In genomic region chr1:136577890-136578663, GRCm38 (mm10) we compare ENCODE assay signal across 9 mouse cellular contexts. TPM values are rescaled to one million over a fixed set of nuclear protein-coding genes. Genes with fewer than 3 reads are reported as not detected.
A peak's percentile ranks its signal among the peaks of the same experiment; 100 is the strongest.
DNase-seq lines count a peak whose midpoint lies in the region; ATAC-seq and TF ChIP-seq lines count a peak whose summit lies in the region.
"Had no signal": no experiment of that assay in that cellular context is flagged by ENCODE, and none has a peak within 500 bp of the region (broad histone marks: within the 10 kb centered on the region; RNA-seq: fewer than 3 reads in every experiment).

No protein-coding gene starts in this region.

- H3K27ac ChIP-seq in kidney, embryonic 16.5 days (ENCODE audit: low read length) = 0 out of 2 replicates have a peak overlapping the region, but pooled peaks have one; percentile 37
- no peak overlapping the region for H3K27ac ChIP-seq in bone marrow, adult 2 months (ENCODE audit: control insufficient read depth, insufficient read depth, low read depth, low read length, poor library complexity)

- WGBS in kidney, embryonic 16.5 days = 19% methylated on average over 16 of the region's 16 CpGs
- 10% methylated on average over 16 of the region's 16 CpGs for WGBS in bone marrow, adult 2 months

- no peak for TF ChIP-seq POLR2A in bone marrow, adult 2 months (IDR thresholded peaks at IDR 0.05; ENCODE audit: borderline replicate concordance, control insufficient read depth, low read depth, low read length)

- H3K9ac ChIP-seq in kidney, embryonic 16.5 days (replicated peaks; ENCODE audit: low read length) = no peak overlapping the region

- no peaks in the 10 kb centered on the region for H3K27me3 ChIP-seq in kidney, embryonic 16.5 days (ENCODE audit: insufficient read depth, low read length)
- H3K27me3 ChIP-seq in megakaryocyte, embryonic 14.5 days (replicated peaks) = peaks cover 7% of the 10 kb centered on the region

- peak; percentile 94 for ATAC-seq in kidney, embryonic 16.5 days (ENCODE audit: low FRiP score, low TSS enrichment)
- peak; percentile 42 to 47; a peak in 2 of 4 replicates for ATAC-seq in hematopoietic stem cell, adult 5-6 weeks (replicated peaks in 1 of 2; ENCODE audit: insufficient read depth in 1 of 2, low FRiP score in 2 of 2, low TSS enrichment in 1 of 2, low read depth in 1 of 2, poor library complexity in 2 of 2, severe bottlenecking in 2 of 2)

- peak overlapping the region; percentile 1 for H3K4me2 ChIP-seq in kidney, embryonic 16.5 days (replicated peaks; ENCODE audit: low read depth, low read length)

- no peak for TF ChIP-seq CTCF in bone marrow, adult 2 months (IDR thresholded peaks at IDR 0.05; ENCODE audit: control insufficient read depth, insufficient read depth, low read length)

- H3K36me3 ChIP-seq in kidney, embryonic 16.5 days (ENCODE audit: insufficient read depth, low read length) = no peaks in the 10 kb centered on the region
- H3K36me3 ChIP-seq in megakaryocyte, embryonic 14.5 days (replicated peaks; ENCODE audit: low read length) = no peaks in the 10 kb centered on the region

- no peak overlapping the region for H3K4me3 ChIP-seq in kidney, embryonic 16.5 days (ENCODE audit: low read length)
- H3K4me3 ChIP-seq in bone marrow, adult 2 months (replicated peaks; ENCODE audit: control insufficient read depth, low read depth, low read length) = peak overlapping the region; percentile 0
- peak overlapping the region; percentile 87 for H3K4me3 ChIP-seq in megakaryocyte, embryonic 14.5 days (replicated peaks)

- no peaks in the 10 kb centered on the region for H3K9me3 ChIP-seq in kidney, embryonic 16.5 days (ENCODE audit: low read length)
- H3K9me3 ChIP-seq in megakaryocyte, embryonic 14.5 days = no peaks in the 10 kb centered on the region

- peaks cover 8% of the 10 kb centered on the region for H3K4me1 ChIP-seq in kidney, embryonic 16.5 days (ENCODE audit: insufficient read depth, low read length)
- H3K4me1 ChIP-seq in bone marrow, adult 2 months (ENCODE audit: control insufficient read depth, insufficient read depth, low read length) = peaks cover 4% of the 10 kb centered on the region
- peaks cover 15% of the 10 kb centered on the region for H3K4me1 ChIP-seq in megakaryocyte, embryonic 14.5 days

- DNase-seq in kidney, adult 9 months = no peak
- no peak for DNase-seq in thymus, postnatal 36 days
- DNase-seq in spleen, adult 18-20 months = no peak
- DNase-seq: cerebellum, adult 9-11 months; midbrain, embryonic 14.5 days had no signal

RNA-seq across cellular contexts. Expression of gene Zfp281, which starts 46.6 kb away (rescaled TPM):
- 19.5 and 20.8 TPM in 2 replicates for polyA plus RNA-seq in kidney, embryonic 16.5 days (2015; fragmentation: Nextera tagmentation; extraction: Ambion mirVana)
- polyA plus RNA-seq in bone marrow, adult 2 months (2011; ENCODE audit: insufficient read depth, insufficient read length, low replicate concordance, missing spikeins) = 3.0 and 7.9 TPM in 2 replicates
- 31.7 and 37.1 TPM in 2 replicates for total RNA-seq in hematopoietic stem cell, adult 5-6 weeks (2017)
- polyA plus RNA-seq in megakaryocyte, embryonic 14.5 days (2012; ENCODE audit: insufficient read depth, low replicate concordance) = 2.6 and 2.9 TPM in 2 replicates
